In genomic region chr10:80702536-80703390, GRCm38 (mm10) we compare ENCODE assay signal across 8 mouse cellular contexts. TPM values are rescaled to one million over a fixed set of nuclear protein-coding genes. Genes with fewer than 3 reads are reported as not detected.
DNase-seq lines count a peak whose midpoint lies in the region; ATAC-seq and TF ChIP-seq lines count a peak whose summit lies in the region.

No protein-coding gene starts in this region.

- H3K4me1 ChIP-seq in heart, embryonic 12.5 days (replicated peaks), result peaks cover 64% of the 10 kb centered on the region
- H3K4me1 ChIP-seq in kidney, postnatal 0 days (replicated peaks; ENCODE audit: insufficient read depth, low read length), result peaks cover 24% of the 10 kb centered on the region
- H3K4me1 ChIP-seq in liver, embryonic 11.5 days (replicated peaks; ENCODE audit: control insufficient read depth, insufficient read depth, low read length), result peaks cover 45% of the 10 kb centered on the region
- peaks cover 25% of the 10 kb centered on the region for H3K4me1 ChIP-seq in stomach, embryonic 14.5 days (ENCODE audit: control insufficient read depth, insufficient read depth, low read length)

- ATAC-seq in erythroblast, adult 5-6 weeks (replicated peaks; ENCODE audit: low FRiP score, poor library complexity, severe bottlenecking), result peak; percentile 66
- peak; percentile 89 for ATAC-seq in heart, embryonic 12.5 days (ENCODE audit: insufficient number of reproducible peaks, low FRiP score)
- ATAC-seq in kidney, postnatal 0 days (replicated peaks; ENCODE audit: low FRiP score, low read depth), result peak; percentile 87
- ATAC-seq in liver, embryonic 11.5 days (replicated peaks; ENCODE audit: low FRiP score), result peak; percentile 83
- peak; percentile 86 for ATAC-seq in stomach, embryonic 14.5 days (ENCODE audit: insufficient number of reproducible peaks, insufficient read depth, low FRiP score, low read depth)

- peak overlapping the region; percentile 76 for H3K9ac ChIP-seq in heart, embryonic 12.5 days
- H3K9ac ChIP-seq in kidney, postnatal 0 days (ENCODE audit: low read depth, low read length), result peak overlapping the region; percentile 59
- peak overlapping the region; percentile 71 for H3K9ac ChIP-seq in liver, embryonic 11.5 days (ENCODE audit: low read depth, low read length)
- H3K9ac ChIP-seq in stomach, embryonic 14.5 days (replicated peaks; ENCODE audit: low read depth, low read length), result peak overlapping the region; percentile 30; the same call in 1 of the 2 replicates

- WGBS in heart, embryonic 12.5 days, result 2% methylated on average over 47 of the region's 47 CpGs
- 1% methylated on average over 47 of the region's 47 CpGs for WGBS in kidney, postnatal 0 days
- 3% methylated on average over 47 of the region's 47 CpGs for WGBS in liver, embryonic 11.5 days
- under 1% methylated on average over 47 of the region's 47 CpGs for WGBS in stomach, embryonic 14.5 days

- no peak; the same call in 1 of the 2 replicates for TF ChIP-seq CTCF in kidney, postnatal 0 days (IDR thresholded peaks at IDR 0.05; ENCODE audit: low read depth)

- peak overlapping the region; percentile 92 for H3K4me2 ChIP-seq in heart, embryonic 12.5 days
- peak overlapping the region; percentile 78 for H3K4me2 ChIP-seq in kidney, postnatal 0 days (ENCODE audit: low read length)
- H3K4me2 ChIP-seq in liver, embryonic 11.5 days, result peak overlapping the region; percentile 100
- peak overlapping the region; percentile 91 for H3K4me2 ChIP-seq in stomach, embryonic 14.5 days (replicated peaks; ENCODE audit: low read depth, low read length)

- H3K27ac ChIP-seq in heart, embryonic 12.5 days (ENCODE audit: poor library complexity, severe bottlenecking), result peak overlapping the region; percentile 69
- H3K27ac ChIP-seq in kidney, postnatal 0 days, result peak overlapping the region; percentile 75
- H3K27ac ChIP-seq in liver, embryonic 11.5 days (ENCODE audit: low read depth, low read length), result peak overlapping the region; percentile 76
- H3K27ac ChIP-seq in stomach, embryonic 14.5 days (ENCODE audit: low read length), result peak overlapping the region; percentile 83

- DNase-seq in B cell, adult 2 months, result peak; percentile 93 to 94
- DNase-seq in brain, adult 2 months (ENCODE audit: low read depth, low spot score), result peak; percentile 97
- peak; percentile 96 for DNase-seq in kidney, postnatal 0 days (ENCODE audit: low spot score)
- DNase-seq in liver, embryonic 11.5 days (ENCODE audit: low spot score), result peak; percentile 97
- peak; percentile 94 for DNase-seq in naive thymus-derived CD4-positive, alpha-beta T cell, adult 2 months (ENCODE audit: low read depth)

- H3K36me3 ChIP-seq in heart, embryonic 12.5 days, result peaks cover 30% of the 10 kb centered on the region
- H3K36me3 ChIP-seq in kidney, postnatal 0 days (ENCODE audit: insufficient read depth, low read length), result peaks cover 17% of the 10 kb centered on the region
- H3K36me3 ChIP-seq in liver, embryonic 11.5 days (ENCODE audit: control insufficient read depth, insufficient read depth, low read length), result peaks cover 13% of the 10 kb centered on the region
- peaks cover 31% of the 10 kb centered on the region for H3K36me3 ChIP-seq in stomach, embryonic 14.5 days (ENCODE audit: control insufficient read depth, insufficient read depth, low read length)

- no peaks in the 10 kb centered on the region for H3K27me3 ChIP-seq in heart, embryonic 12.5 days (replicated peaks)
- H3K27me3 ChIP-seq in kidney, postnatal 0 days (ENCODE audit: insufficient read depth, low read length), result no peaks in the 10 kb centered on the region
- no peaks in the 10 kb centered on the region for H3K27me3 ChIP-seq in liver, embryonic 11.5 days (replicated peaks; ENCODE audit: control insufficient read depth, insufficient read depth, low read length)
- H3K27me3 ChIP-seq in stomach, embryonic 14.5 days (ENCODE audit: control insufficient read depth, insufficient read depth, low read length), result no peaks in the 10 kb centered on the region

- peak overlapping the region; percentile 62 for H3K4me3 ChIP-seq in heart, embryonic 12.5 days
- peak overlapping the region; percentile 57 for H3K4me3 ChIP-seq in kidney, postnatal 0 days (replicated peaks; ENCODE audit: low read depth, low read length)
- H3K4me3 ChIP-seq in liver, embryonic 11.5 days (ENCODE audit: low read depth, low read length), result peak overlapping the region; percentile 79
- H3K4me3 ChIP-seq in stomach, embryonic 14.5 days (ENCODE audit: low read depth, low read length), result peak overlapping the region; percentile 63

- no peaks in the 10 kb centered on the region for H3K9me3 ChIP-seq in heart, embryonic 12.5 days (replicated peaks)
- H3K9me3 ChIP-seq in kidney, postnatal 0 days (replicated peaks; ENCODE audit: low read length), result no peaks in the 10 kb centered on the region
- H3K9me3 ChIP-seq in liver, embryonic 11.5 days (ENCODE audit: control insufficient read depth, low read length), result no peaks in the 10 kb centered on the region
- no peaks in the 10 kb centered on the region for H3K9me3 ChIP-seq in stomach, embryonic 14.5 days (ENCODE audit: control insufficient read depth, low read depth, low read length)

RNA-seq across cellular contexts. Expression of gene Izumo4, which starts 0.8 kb away (rescaled TPM):
- 8.6 and 9.8 TPM in 2 replicates for total RNA-seq in erythroblast, adult 5-6 weeks (2015; ENCODE audit: low replicate concordance)
- total RNA-seq in erythroblast, adult 5-6 weeks (2017; ENCODE audit: low replicate concordance), result 1.3 and 2.2 TPM in 2 replicates
- polyA plus RNA-seq in heart, embryonic 12.5 days (2016; fragmentation: Nextera tagmentation; extraction: Ambion mirVana), result 13.2 and 18.4 TPM in 2 replicates
- polyA plus RNA-seq in kidney, postnatal 0 days (2015; fragmentation: Nextera tagmentation; extraction: Ambion mirVana), result 22.4 and 24.5 TPM in 2 replicates
- 5.7 and 6.8 TPM in 2 replicates for polyA plus RNA-seq in liver, embryonic 11.5 days (2014; fragmentation: Nextera tagmentation; extraction: Ambion mirVana)
- 16.7 and 18.4 TPM in 2 replicates for polyA plus RNA-seq in stomach, embryonic 14.5 days (2014; fragmentation: Nextera tagmentation; extraction: Ambion mirVana)

RNA-seq across cellular contexts. Expression of gene Mob3a, which starts 1.0 kb away (rescaled TPM):
- 13.4 and 25.6 TPM in 2 replicates for total RNA-seq in erythroblast, adult 5-6 weeks (2015; ENCODE audit: low replicate concordance)
- 11.0 and 18.2 TPM in 2 replicates for total RNA-seq in erythroblast, adult 5-6 weeks (2017; ENCODE audit: low replicate concordance)
- 34.8 and 38.1 TPM in 2 replicates for polyA plus RNA-seq in heart, embryonic 12.5 days (2016; fragmentation: Nextera tagmentation; extraction: Ambion mirVana)
- polyA plus RNA-seq in kidney, postnatal 0 days (2015; fragmentation: Nextera tagmentation; extraction: Ambion mirVana), result 22.3 and 26.7 TPM in 2 replicates
- polyA plus RNA-seq in liver, embryonic 11.5 days (2014; fragmentation: Nextera tagmentation; extraction: Ambion mirVana), result 56.7 and 57.3 TPM in 2 replicates
- 47.9 and 51.1 TPM in 2 replicates for polyA plus RNA-seq in stomach, embryonic 14.5 days (2014; fragmentation: Nextera tagmentation; extraction: Ambion mirVana)

RNA-seq across cellular contexts. Expression of gene Mknk2, which starts 24.9 kb away (rescaled TPM):
- total RNA-seq in erythroblast, adult 5-6 weeks (2015; ENCODE audit: low replicate concordance), result 40.2 and 47.4 TPM in 2 replicates
- 28.4 and 40.8 TPM in 2 replicates for total RNA-seq in erythroblast, adult 5-6 weeks (2017; ENCODE audit: low replicate concordance)
- polyA plus RNA-seq in heart, embryonic 12.5 days (2016; fragmentation: Nextera tagmentation; extraction: Ambion mirVana), result 99.6 and 102 TPM in 2 replicates
- 75.8 and 85.5 TPM in 2 replicates for polyA plus RNA-seq in kidney, postnatal 0 days (2015; fragmentation: Nextera tagmentation; extraction: Ambion mirVana)
- 124 and 128 TPM in 2 replicates for polyA plus RNA-seq in liver, embryonic 11.5 days (2014; fragmentation: Nextera tagmentation; extraction: Ambion mirVana)
- polyA plus RNA-seq in stomach, embryonic 14.5 days (2014; fragmentation: Nextera tagmentation; extraction: Ambion mirVana), result 71.3 and 75.5 TPM in 2 replicates

RNA-seq across cellular contexts. Expression of gene Ap3d1, which starts 39.3 kb away (rescaled TPM):
- total RNA-seq in erythroblast, adult 5-6 weeks (2015; ENCODE audit: low replicate concordance), result 12.5 and 27.6 TPM in 2 replicates
- total RNA-seq in erythroblast, adult 5-6 weeks (2017; ENCODE audit: low replicate concordance), result 25.9 and 30.5 TPM in 2 replicates
- polyA plus RNA-seq in heart, embryonic 12.5 days (2016; fragmentation: Nextera tagmentation; extraction: Ambion mirVana), result 56.5 and 58.9 TPM in 2 replicates
- 54.2 and 58.3 TPM in 2 replicates for polyA plus RNA-seq in kidney, postnatal 0 days (2015; fragmentation: Nextera tagmentation; extraction: Ambion mirVana)
- 53.1 and 53.2 TPM in 2 replicates for polyA plus RNA-seq in liver, embryonic 11.5 days (2014; fragmentation: Nextera tagmentation; extraction: Ambion mirVana)
- 81.7 and 85.8 TPM in 2 replicates for polyA plus RNA-seq in stomach, embryonic 14.5 days (2014; fragmentation: Nextera tagmentation; extraction: Ambion mirVana)

RNA-seq across cellular contexts. Expression of gene Btbd2, which starts 45.9 kb away (rescaled TPM):
- 5.6 and 6.1 TPM in 2 replicates for total RNA-seq in erythroblast, adult 5-6 weeks (2015; ENCODE audit: low replicate concordance)
- 5.6 and 11.4 TPM in 2 replicates for total RNA-seq in erythroblast, adult 5-6 weeks (2017; ENCODE audit: low replicate concordance)
- 64.9 and 65.7 TPM in 2 replicates for polyA plus RNA-seq in heart, embryonic 12.5 days (2016; fragmentation: Nextera tagmentation; extraction: Ambion mirVana)
- polyA plus RNA-seq in kidney, postnatal 0 days (2015; fragmentation: Nextera tagmentation; extraction: Ambion mirVana), result 62.7 and 64.5 TPM in 2 replicates
- 38.0 and 38.4 TPM in 2 replicates for polyA plus RNA-seq in liver, embryonic 11.5 days (2014; fragmentation: Nextera tagmentation; extraction: Ambion mirVana)
- polyA plus RNA-seq in stomach, embryonic 14.5 days (2014; fragmentation: Nextera tagmentation; extraction: Ambion mirVana), result 46.3 and 64.2 TPM in 2 replicates

Comparison
In these comparisons a context has a peak if more than half of its experiments do, and no peak if none do; other contexts are left out.
1. Peak in every context shown above with its lines: DNase-seq, ATAC-seq, H3K4me3 ChIP-seq and H3K27ac ChIP-seq.